Mouse (Mus musculus) embryonic facial prominence, embryonic 11.5 days (tissue): Measurements from ENCODE around the gene Cfap54. TPM values are rescaled to one million over a fixed set of nuclear protein-coding genes. Genes with fewer than 3 reads are reported as not detected.
A peak's percentile ranks its signal among the peaks of the same experiment; 100 is the strongest.

Source experiments
- ATAC-seq: fragments of 200-750 bp; cut with Nextera tagmentation; replicated peaks from 2 replicates; pipeline ENCODE4 v1.8.0; 2017; ENCODE audit warnings: low read depth; ENCODE audit not compliant: insufficient number of reproducible peaks, low FRiP score, low TSS enrichment
- DNase-seq: peaks from one replicate; pipeline ENCODE4 v3.0.0-alpha.2; 2015; ENCODE audit warnings: low spot score
- H3K27ac ChIP-seq: fragments of 300-500 bp; sonication (generic); replicated peaks from 2 replicates; pipeline ENCODE4 v1.5.1; 2014; ENCODE audit warnings: mild to moderate bottlenecking, low read depth, low read length, control low read depth
- H3K27me3 ChIP-seq: fragments of 300-500 bp; sonication (generic); 2 replicates; pipeline ENCODE4 v1.6.1; 2014; ENCODE audit warnings: mild to moderate bottlenecking, low read length, moderate library complexity, mixed read lengths; ENCODE audit not compliant: control insufficient read depth, insufficient read depth
- H3K36me3 ChIP-seq: fragments of 300-500 bp; sonication (generic); replicated peaks from 2 replicates; pipeline ENCODE4 v1.6.1; 2014; ENCODE audit warnings: low read depth, mild to moderate bottlenecking, low read length, moderate library complexity, mixed read lengths; ENCODE audit not compliant: control insufficient read depth, insufficient read depth
- H3K4me1 ChIP-seq: fragments of 300-500 bp; sonication (generic); 2 replicates; pipeline ENCODE4 v1.6.1; 2014; ENCODE audit warnings: low read length, mixed read lengths; ENCODE audit not compliant: control insufficient read depth, insufficient read depth
- H3K4me2 ChIP-seq: fragments of 300-500 bp; sonication (generic); 2 replicates; pipeline ENCODE4 v1.6.1; 2014; ENCODE audit warnings: low read depth, mild to moderate bottlenecking, control low read depth, low read length, moderate library complexity
- H3K4me3 ChIP-seq: fragments of 300-500 bp; sonication (generic); 2 replicates; pipeline ENCODE4 v1.5.1; 2014; ENCODE audit warnings: low read depth, low read length, control low read depth
- H3K9ac ChIP-seq: fragments of 300-500 bp; sonication (generic); replicated peaks from 2 replicates; pipeline ENCODE4 v1.6.1; 2014; ENCODE audit warnings: mild to moderate bottlenecking, control low read depth, low read length
- H3K9me3 ChIP-seq: fragments of 300-500 bp; sonication (generic); replicated peaks from 2 replicates; pipeline ENCODE4 v1.6.1; 2016; ENCODE audit warnings: mild to moderate bottlenecking, low read length, inconsistent platforms, mixed read lengths; ENCODE audit not compliant: control insufficient read depth
- WGBS: fragments of 180-500 bp; shearing (Covaris S2); extraction: QIAGEN DNeasy Blood & Tissue Kit; methylation state at CpG from one replicate; pipeline ENCODE4 v1.1.7; 2014; 5-methylcytosine and 5-hydroxymethylcytosine counted together
- polyA plus RNA-seq: library from polyadenylated mRNA; unstranded; fragments of >200 nt; fragmentation: Nextera tagmentation; extraction: Ambion mirVana; gene quantifications from 2 replicates; pipeline ENCODE4 v1.2.1, GENCODE M21; 2014

Cfap54 gene
- polyA plus RNA-seq, 1 experiment from 2014 or later: not detected

- no peak overlapping the region for H3K9ac ChIP-seq
- H3K9me3 ChIP-seq: no peaks in the 10 kb centered on the region
- H3K4me2 ChIP-seq: no peak overlapping the region
- no peaks in the 10 kb centered on the region for H3K27me3 ChIP-seq
- WGBS: 64% methylated on average over 7 of the region's 7 CpGs
- no peak for ATAC-seq
- H3K36me3 ChIP-seq: no peaks in the 10 kb centered on the region
- no peak overlapping the region for H3K27ac ChIP-seq
- no peaks in the 10 kb centered on the region for H3K4me1 ChIP-seq
- no peak overlapping the region for H3K4me3 ChIP-seq
- peak; percentile 50 for DNase-seq
These were observed 138.4 kb downstream of the Cfap54 start for GRCm38 (mm10) chr10:92942848-92943645.

- no peaks in the 10 kb centered on the region for H3K27me3 ChIP-seq
- H3K9me3 ChIP-seq: no peaks in the 10 kb centered on the region
- H3K9ac ChIP-seq: no peak overlapping the region
- no peaks in the 10 kb centered on the region for H3K4me1 ChIP-seq
- H3K4me2 ChIP-seq: no peak overlapping the region
- DNase-seq (no peak), ATAC-seq (no peak)
- H3K4me3 ChIP-seq: no peak overlapping the region
- no peaks in the 10 kb centered on the region for H3K36me3 ChIP-seq
- no peak overlapping the region for H3K27ac ChIP-seq
- 85% methylated on average over 1 of the region's 1 CpGs for WGBS
These were observed 139.8 kb downstream of the Cfap54 start for GRCm38 (mm10) chr10:92941616-92942015.

- ATAC-seq: no peak
- 55% methylated on average over 10 of the region's 10 CpGs for WGBS
These were observed 143.6 kb downstream of the Cfap54 start for GRCm38 (mm10) chr10:92937741-92938285.

DNA sequence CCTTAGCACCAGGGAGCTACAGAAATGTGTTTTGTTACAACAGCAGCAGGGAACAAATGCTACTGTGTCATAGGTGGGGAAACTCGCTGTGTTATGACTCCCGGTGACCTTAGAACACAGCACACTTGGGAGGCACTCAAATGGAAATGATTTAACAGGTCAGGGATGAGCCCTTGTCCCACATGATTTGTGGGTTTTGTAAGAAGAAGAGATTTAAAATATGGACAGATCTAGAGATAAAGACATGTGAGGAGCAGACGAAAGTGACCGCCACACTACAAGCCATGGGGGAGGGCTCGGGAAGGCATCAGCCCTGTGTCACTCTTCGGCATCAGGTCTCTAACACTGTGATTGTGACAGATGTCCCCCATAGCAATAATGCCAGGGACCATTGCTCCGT, 144.3 kb downstream of the Cfap54 start:
- no peak for DNase-seq
- H3K27me3 ChIP-seq: no peaks in the 10 kb centered on the region
- no peak overlapping the region for H3K27ac ChIP-seq
- no peak overlapping the region for H3K9ac ChIP-seq
- no peaks in the 10 kb centered on the region for H3K36me3 ChIP-seq
- 82% methylated on average over 7 of the region's 7 CpGs for WGBS
- H3K4me3 ChIP-seq: no peak overlapping the region
- H3K4me2 ChIP-seq: no peak overlapping the region
- ATAC-seq: no peak
- no peaks in the 10 kb centered on the region for H3K4me1 ChIP-seq
- H3K9me3 ChIP-seq: no peaks in the 10 kb centered on the region

More at GRCm38 (mm10) chr10:92937741-92938285, 143.6 kb downstream of the Cfap54 start:
- no peak overlapping the region for H3K4me2 ChIP-seq
- peak; percentile 15 for DNase-seq
- no peak overlapping the region for H3K27ac ChIP-seq
- no peak overlapping the region for H3K4me3 ChIP-seq
- H3K9ac ChIP-seq: no peak overlapping the region
- H3K27me3 ChIP-seq: no peaks in the 10 kb centered on the region
- no peaks in the 10 kb centered on the region for H3K36me3 ChIP-seq
- H3K4me1 ChIP-seq: no peaks in the 10 kb centered on the region
- H3K9me3 ChIP-seq: no peaks in the 10 kb centered on the region

GRCm38 (mm10) chr10:92934506-92934905, 146.9 kb downstream of the Cfap54 start:
- DNase-seq (no peak), ATAC-seq (no peak)
- Histone ChIP-seq H3K27ac (no peak overlapping the region), H3K9me3 (no peaks in the 10 kb centered on the region), H3K36me3 (no peaks in the 10 kb centered on the region), H3K4me1 (no peaks in the 10 kb centered on the region), H3K4me2 (no peak overlapping the region), H3K27me3 (no peaks in the 10 kb centered on the region), H3K9ac (no peak overlapping the region), H3K4me3 (no peak overlapping the region)
- 54% methylated on average over 5 of the region's 5 CpGs for WGBS

- Histone ChIP-seq H3K9me3 (no peaks in the 10 kb centered on the region), H3K27me3 (no peaks in the 10 kb centered on the region), H3K4me3 (no peak overlapping the region), H3K9ac (no peak overlapping the region), H3K4me1 (no peaks in the 10 kb centered on the region), H3K27ac (no peak overlapping the region), H3K36me3 (no peaks in the 10 kb centered on the region), H3K4me2 (no peak overlapping the region)
- DNase-seq: no peak
- no peak for ATAC-seq
- 80% methylated on average over 6 of the region's 6 CpGs for WGBS
These were observed 147.8 kb downstream of the Cfap54 start for GRCm38 (mm10) chr10:92933616-92934015.

GRCm38 (mm10) chr10:92932464-92932863, 149.0 kb downstream of the Cfap54 start:
- no peak for ATAC-seq
- H3K36me3 ChIP-seq: no peaks in the 10 kb centered on the region
- no peak overlapping the region for H3K4me2 ChIP-seq
- H3K9me3 ChIP-seq: no peaks in the 10 kb centered on the region
- H3K27me3 ChIP-seq: no peaks in the 10 kb centered on the region
- no peak overlapping the region for H3K4me3 ChIP-seq
- no peak overlapping the region for H3K9ac ChIP-seq
- H3K4me1 ChIP-seq: no peaks in the 10 kb centered on the region
- WGBS: 84% methylated on average over 12 of the region's 12 CpGs
- H3K27ac ChIP-seq: no peak overlapping the region
- DNase-seq: no peak

DNA sequence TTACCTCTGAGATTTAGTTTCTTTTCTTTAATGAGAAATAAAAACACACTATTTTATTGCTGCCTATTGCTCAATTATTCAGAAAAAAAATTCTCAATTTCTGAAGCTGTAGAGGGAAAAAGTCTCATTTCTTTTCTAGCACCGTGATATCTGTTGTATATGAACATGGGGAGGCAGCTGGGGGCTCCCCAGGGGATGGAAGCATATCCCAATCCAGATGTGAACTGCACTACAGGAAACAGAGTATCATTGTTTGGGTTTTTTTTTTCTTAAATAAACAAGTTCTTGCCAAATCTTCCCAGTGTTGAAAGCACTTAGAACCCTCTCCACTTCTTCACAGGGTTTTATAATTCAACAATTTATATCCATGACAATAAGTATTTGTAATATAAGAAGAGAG, 151.4 kb downstream of the Cfap54 start:
- WGBS: 27% methylated on average over 1 of the region's 1 CpGs
- ATAC-seq (no peak), DNase-seq (no peak)
- no peak overlapping the region for H3K4me3 ChIP-seq
- H3K4me2 ChIP-seq: no peak overlapping the region
- no peaks in the 10 kb centered on the region for H3K36me3 ChIP-seq
- H3K9ac ChIP-seq: no peak overlapping the region
- no peak overlapping the region for H3K27ac ChIP-seq
- H3K4me1 ChIP-seq: no peaks in the 10 kb centered on the region
- no peaks in the 10 kb centered on the region for H3K9me3 ChIP-seq
- no peaks in the 10 kb centered on the region for H3K27me3 ChIP-seq
